Mouse (Mus musculus) 3T3-L1 (cell line): ENCODE measurements at regions not wholly inside any gene's neighbourhood (a gene's known extent, or its start where the extent isn't known, plus 50 kb on each side); places are given as distances from the start of the nearest gene placed in this dataset.

Experiments
- DNase-seq: peaks from one replicate; pipeline ENCODE4 v3.0.0-alpha.2; 2015; ENCODE audit warnings: low read depth, low spot score

- no peak for DNase-seq
Observed at GRCm38 (mm10) chr13:83214811-83215210, 289.0 kb upstream of the Mef2c start.

GRCm38 (mm10) chr13:83216454-83216853 lies 287.4 kb upstream of the Mef2c start:
- DNase-seq = no peak

GRCm38 (mm10) chr13:83252452-83252851 lies 251.4 kb upstream of the Mef2c start:
- no peak for DNase-seq

- no peak for DNase-seq
Observed at GRCm38 (mm10) chr13:83266591-83266990, 237.2 kb upstream of the Mef2c start.

GRCm38 (mm10) chr13:83268663-83269062 lies 235.2 kb upstream of the Mef2c start:
- DNase-seq = no peak

- no peak for DNase-seq
Observed at GRCm38 (mm10) chr13:83278695-83279094, 225.1 kb upstream of the Mef2c start.

GRCm38 (mm10) chr13:83307696-83308095 lies 196.1 kb upstream of the Mef2c start:
- no peak for DNase-seq

- no peak for DNase-seq
Observed at GRCm38 (mm10) chr13:83328488-83328887, 175.3 kb upstream of the Mef2c start.

GRCm38 (mm10) chr13:83333728-83334127 lies 170.1 kb upstream of the Mef2c start:
- no peak for DNase-seq

GRCm38 (mm10) chr13:83344611-83345319 lies 159.1 kb upstream of the Mef2c start:
- DNase-seq = no peak

- no peak for DNase-seq
Observed at GRCm38 (mm10) chr13:83355341-83355740, 148.5 kb upstream of the Mef2c start.

- no peak for DNase-seq
Observed at GRCm38 (mm10) chr13:83360529-83360928, 143.3 kb upstream of the Mef2c start.

- DNase-seq = no peak
Observed at GRCm38 (mm10) chr13:83376097-83376797, 127.6 kb upstream of the Mef2c start.

GRCm38 (mm10) chr13:83378644-83379043 lies 125.2 kb upstream of the Mef2c start:
- DNase-seq = no peak

GRCm38 (mm10) chr13:83382609-83383008 lies 121.2 kb upstream of the Mef2c start:
- DNase-seq = no peak

- no peak for DNase-seq
Observed at GRCm38 (mm10) chr13:83394773-83395172, 109.1 kb upstream of the Mef2c start.

GRCm38 (mm10) chr13:83399381-83399780 lies 104.5 kb upstream of the Mef2c start:
- DNase-seq = no peak

- no peak for DNase-seq
Observed at GRCm38 (mm10) chr13:83439619-83440436, 64.0 kb upstream of the Mef2c start.

- DNase-seq = no peak
Observed at GRCm38 (mm10) chr13:83444277-83444676, 59.6 kb upstream of the Mef2c start.

GRCm38 (mm10) chr13:83450820-83451219 lies 53.0 kb upstream of the Mef2c start:
- peak; percentile 1 for DNase-seq

GRCm38 (mm10) chr13:83452987-83453386 lies 50.8 kb upstream of the Mef2c start:
- no peak for DNase-seq
